Mouse (Mus musculus) MEL (cell line): ENCODE data around the gene Hpse2. TPM values are rescaled to one million over a fixed set of nuclear protein-coding genes. Genes with fewer than 3 reads are reported as not detected.

Source experiments
- DNase-seq: peaks from one replicate; pipeline ENCODE4 v3.0.0; 2011; ENCODE audit warnings: low read depth, low spot score
- H3K27ac ChIP-seq: 2 replicates; pipeline ENCODE4 v1.5.1; 2012; ENCODE audit warnings: low read depth, mild to moderate bottlenecking, control low read depth, low read length, moderate library complexity; ENCODE audit not compliant: control insufficient read depth
- H3K27me3 ChIP-seq, 2 experiments: fragments of 150-350 bp in 1 of 2; sonication (generic) in 1 of 2; 2 replicates each; pipeline ENCODE4 v1.6.1; 2012; ENCODE audit warnings: low read length in 2 of 2, mild to moderate bottlenecking in 2 of 2, improper control_type of control experiment in 1 of 2, moderate library complexity in 1 of 2; ENCODE audit not compliant: insufficient read depth in 2 of 2, control insufficient read depth in 1 of 2
- H3K36me3 ChIP-seq, 2 experiments: 2 replicates each; pipeline ENCODE4 v1.6.1; 2012 to 2014; ENCODE audit warnings: low read length in 2 of 2, improper control_type of control experiment in 1 of 2, inconsistent platforms in 1 of 2, mild to moderate bottlenecking in 1 of 2; ENCODE audit not compliant: insufficient read depth in 2 of 2, control insufficient read depth in 1 of 2
- H3K4me1 ChIP-seq, 2 experiments: fragments of 150-350 bp in 1 of 2; sonication (generic) in 1 of 2; 2 replicates each; pipeline ENCODE4 v1.6.1; 2012; ENCODE audit warnings: low read length in 2 of 2, improper control_type of control experiment in 1 of 2, mild to moderate bottlenecking in 1 of 2; ENCODE audit not compliant: insufficient read depth in 2 of 2, control insufficient read depth in 1 of 2
- H3K4me3 ChIP-seq, 2 experiments: fragments of 150-350 bp in 1 of 2; sonication (generic) in 1 of 2; 2 replicates each; pipeline ENCODE4 v1.5.1; 2012; ENCODE audit warnings: low read depth in 2 of 2, low read length in 2 of 2, mild to moderate bottlenecking in 2 of 2, moderate library complexity in 2 of 2, control low read depth in 1 of 2, improper control_type of control experiment in 1 of 2; ENCODE audit not compliant: control insufficient read depth in 1 of 2, insufficient read depth in 1 of 2
- H3K79me2 ChIP-seq: 2 replicates; pipeline ENCODE4 v1.6.1; 2012; ENCODE audit warnings: mild to moderate bottlenecking, low read length, moderate library complexity; ENCODE audit not compliant: control insufficient read depth, poor library complexity, insufficient read depth
- H3K9ac ChIP-seq: 2 replicates; pipeline ENCODE4 v1.6.1; 2012; ENCODE audit warnings: low read depth, mild to moderate bottlenecking, control low read depth, low read length, moderate library complexity; ENCODE audit not compliant: control insufficient read depth, poor library complexity, severe bottlenecking
- H3K9me3 ChIP-seq: fragments of 150-350 bp; sonication (generic); replicated peaks from 2 replicates; pipeline ENCODE4 v1.6.1; 2012; ENCODE audit warnings: mild to moderate bottlenecking, low read length, improper control_type of control experiment, moderate library complexity; ENCODE audit not compliant: insufficient read depth
- CHD1 ChIP-seq: IDR thresholded peaks from 2 replicates; pipeline ENCODE4 v1.6.1; 2012; ENCODE audit warnings: low read depth, mild to moderate bottlenecking, inconsistent platforms, low read length, improper control_type of control experiment
- CTCF ChIP-seq, 3 experiments: IDR thresholded peaks in 2 of 3; conservative IDR thresholded peaks in 1 of 3; 2 replicates each; pipeline ENCODE4 v1.5.1; 2011 to 2012; ENCODE audit warnings: low read length in 3 of 3, low read depth in 2 of 3, mild to moderate bottlenecking in 2 of 3, improper control_type of control experiment in 1 of 3, inconsistent platforms in 1 of 3, mixed read lengths in 1 of 3, moderate library complexity in 1 of 3; ENCODE audit not compliant: control insufficient read depth in 1 of 3, insufficient read depth in 1 of 3, poor library complexity in 1 of 3, severe bottlenecking in 1 of 3
- GATA1 ChIP-seq: IDR thresholded peaks from 2 replicates; pipeline ENCODE4 v1.6.1; 2011; ENCODE audit warnings: low read depth, low read length, improper control_type of control experiment
- HCFC1 ChIP-seq: IDR thresholded peaks from 2 replicates; pipeline ENCODE4 v1.6.1; 2012; ENCODE audit warnings: low read depth, mild to moderate bottlenecking, inconsistent platforms, low read length, improper control_type of control experiment, moderate library complexity
- KAT2A ChIP-seq: conservative IDR thresholded peaks from 2 replicates; pipeline ENCODE4 v1.6.1; 2012; ENCODE audit warnings: low read depth, low read length, improper control_type of control experiment, inconsistent platforms
- MAFK ChIP-seq: IDR thresholded peaks from 2 replicates; pipeline ENCODE4 v1.6.1; 2011; ENCODE audit warnings: low read depth, mild to moderate bottlenecking, low read length, improper control_type of control experiment, borderline replicate concordance
- MAX ChIP-seq: IDR thresholded peaks from 2 replicates; pipeline ENCODE4 v1.6.1; 2011; ENCODE audit warnings: low read length, improper control_type of control experiment
- MEF2A ChIP-seq: IDR thresholded peaks from 2 replicates; pipeline ENCODE4 v1.6.1; 2014; ENCODE audit warnings: low read depth, mild to moderate bottlenecking, inconsistent platforms, low read length, improper control_type of control experiment; ENCODE audit not compliant: poor library complexity, insufficient replicate concordance, severe bottlenecking; ENCODE audit errors: extremely low read depth
- MXI1 ChIP-seq: IDR thresholded peaks from 2 replicates; pipeline ENCODE4 v1.6.1; 2011; ENCODE audit warnings: mild to moderate bottlenecking, low read depth, low read length, improper control_type of control experiment
- MYB ChIP-seq: IDR thresholded peaks from 2 replicates; pipeline ENCODE4 v1.6.1; 2011; ENCODE audit warnings: mild to moderate bottlenecking, low read depth, low read length, improper control_type of control experiment
- NELFE ChIP-seq: IDR thresholded peaks from 2 replicates; pipeline ENCODE4 v1.6.1; 2011; ENCODE audit warnings: low read depth, low read length, improper control_type of control experiment
- NRF1 ChIP-seq: IDR thresholded peaks from 2 replicates; pipeline ENCODE4 v1.6.1; 2014; ENCODE audit warnings: low read depth, mild to moderate bottlenecking, inconsistent platforms, low read length, improper control_type of control experiment, moderate library complexity; ENCODE audit not compliant: poor library complexity, insufficient read depth, severe bottlenecking
- POLR2A ChIP-seq, 2 experiments: IDR thresholded peaks; 2 replicates each; pipeline ENCODE4 v1.6.1; 2011 to 2012; ENCODE audit warnings: low read length in 2 of 2, mild to moderate bottlenecking in 2 of 2, control low read depth in 1 of 2, improper control_type of control experiment in 1 of 2, low read depth in 1 of 2, moderate library complexity in 1 of 2; ENCODE audit not compliant: control insufficient read depth in 1 of 2, insufficient read depth in 1 of 2, poor library complexity in 1 of 2
- POLR2AphosphoS2 ChIP-seq: IDR thresholded peaks from 2 replicates; pipeline ENCODE4 v1.6.1; 2011; ENCODE audit warnings: low read length, improper control_type of control experiment
- POLR2AphosphoS5 ChIP-seq: IDR thresholded peaks from 2 replicates; pipeline ENCODE4 v1.6.1; 2012; ENCODE audit warnings: low read depth, borderline replicate concordance, mild to moderate bottlenecking, inconsistent platforms, low read length, moderate library complexity, mixed read lengths
- RCOR1 ChIP-seq: IDR thresholded peaks from 2 replicates; pipeline ENCODE4 v1.6.1; 2012; ENCODE audit warnings: low read depth, mild to moderate bottlenecking, inconsistent platforms, low read length, improper control_type of control experiment
- SIN3A ChIP-seq: IDR thresholded peaks from 2 replicates; pipeline ENCODE4 v1.6.1; 2012; ENCODE audit warnings: low read length, improper control_type of control experiment, inconsistent platforms
- TAL1 ChIP-seq: IDR thresholded peaks from 2 replicates; pipeline ENCODE4 v1.6.1; 2012; ENCODE audit warnings: mild to moderate bottlenecking, inconsistent platforms, low read length, moderate library complexity, mixed read lengths
- TBP ChIP-seq: IDR thresholded peaks from 2 replicates; pipeline ENCODE4 v1.8.0; 2011; ENCODE audit warnings: low read depth, low read length, improper control_type of control experiment
- TCF12 ChIP-seq: IDR thresholded peaks from 2 replicates; pipeline ENCODE4 v1.6.1; 2014; ENCODE audit warnings: low read depth, mild to moderate bottlenecking, inconsistent platforms, low read length, improper control_type of control experiment, moderate library complexity
- UBTF ChIP-seq: IDR thresholded peaks from 2 replicates; pipeline ENCODE4 v1.6.1; 2012; ENCODE audit warnings: low read depth, mild to moderate bottlenecking, inconsistent platforms, low read length, improper control_type of control experiment, moderate library complexity, borderline replicate concordance; ENCODE audit not compliant: insufficient read depth
- USF2 ChIP-seq, 2 experiments: IDR thresholded peaks; 2 replicates each; pipeline ENCODE4 v1.6.1; 2011 to 2012; ENCODE audit warnings: improper control_type of control experiment in 2 of 2, low read length in 2 of 2, borderline replicate concordance in 1 of 2, inconsistent platforms in 1 of 2, low read depth in 1 of 2, mild to moderate bottlenecking in 1 of 2; ENCODE audit not compliant: insufficient read depth in 1 of 2
- ZC3H11A ChIP-seq: IDR thresholded peaks from 2 replicates; pipeline ENCODE4 v1.6.1; 2012; ENCODE audit warnings: low read depth, mild to moderate bottlenecking, inconsistent platforms, low read length, improper control_type of control experiment
- ZKSCAN1 ChIP-seq: IDR thresholded peaks from 2 replicates; pipeline ENCODE4 v1.6.1; 2012; ENCODE audit warnings: low read depth, mild to moderate bottlenecking, inconsistent platforms, low read length, improper control_type of control experiment, moderate library complexity
- ZNF384 ChIP-seq: IDR thresholded peaks from 2 replicates; pipeline ENCODE4 v1.6.1; 2012; ENCODE audit warnings: low read depth, mild to moderate bottlenecking, inconsistent platforms, low read length, improper control_type of control experiment
- polyA plus RNA-seq, 2 experiments: library from polyadenylated mRNA; stranded (reverse) in 1 of 2; unstranded in 1 of 2; fragments of >175 nt in 1 of 2; fragments of >200 nt in 1 of 2; gene quantifications; 2 replicates each; pipeline versions ENCODE4 v1.2.1 to v1.2.4; 2012; ENCODE audit warnings: low replicate concordance in 2 of 2, low read depth in 1 of 2; ENCODE audit not compliant: insufficient read length in 2 of 2, insufficient read depth in 1 of 2, missing spikeins in 1 of 2
- total RNA-seq: library from RNA; depleted of rRNA; stranded (reverse); fragments of 300-350 nt; gene quantifications from 2 replicates; pipeline ENCODE4 v1.2.3, GENCODE M21; 2012

Gene Hpse2
- total and polyA plus RNA-seq, 3 experiments, result not detected

GRCm38 (mm10) chr19:42743261-42743660, 644.9 kb downstream of the Hpse2 start:
- no peaks in the 10 kb centered on the region for H3K27me3 ChIP-seq
- H3K4me1 ChIP-seq, result peaks cover 20 to 54% of the 10 kb centered on the region in 2 experiments
- no peak overlapping the region for H3K27ac ChIP-seq
- no peak overlapping the region for H3K4me3 ChIP-seq
- DNase-seq, result no peak
- no peak for TF ChIP-seq MEF2A
- TF ChIP-seq POLR2A (IDR thresholded peaks at IDR 0.05; ENCODE audit: control insufficient read depth in 1 of 2, insufficient read depth in 1 of 2, low read depth in 1 of 2, low read length in 2 of 2, poor library complexity in 1 of 2), result no peak
- TF ChIP-seq ZKSCAN1, result no peak
- no peak for TF ChIP-seq KAT2A
- TF ChIP-seq GATA1, result no peak
- no peak for TF ChIP-seq MYB
- TF ChIP-seq CTCF (IDR thresholded peaks at IDR 0.05 in 2 of 3, conservative IDR thresholded peaks at IDR 0.05 in 1 of 3; ENCODE audit: control insufficient read depth in 1 of 3, insufficient read depth in 1 of 3, low read depth in 2 of 3, low read length in 3 of 3, poor library complexity in 1 of 3, severe bottlenecking in 1 of 3), result no peak
- TF ChIP-seq SIN3A, result no peak
- no peak for TF ChIP-seq TBP
- no peak for TF ChIP-seq CHD1
- TF ChIP-seq NELFE, result no peak
- TF ChIP-seq HCFC1, result no peak
- TF ChIP-seq TAL1, result no peak
- H3K36me3 ChIP-seq, result peaks cover 0 to 35% of the 10 kb centered on the region in 2 experiments; a peak in 2 of 4 replicates
- H3K9ac ChIP-seq, result no peak overlapping the region
- no peaks in the 10 kb centered on the region for H3K79me2 ChIP-seq
- no peaks in the 10 kb centered on the region for H3K9me3 ChIP-seq

DNA sequence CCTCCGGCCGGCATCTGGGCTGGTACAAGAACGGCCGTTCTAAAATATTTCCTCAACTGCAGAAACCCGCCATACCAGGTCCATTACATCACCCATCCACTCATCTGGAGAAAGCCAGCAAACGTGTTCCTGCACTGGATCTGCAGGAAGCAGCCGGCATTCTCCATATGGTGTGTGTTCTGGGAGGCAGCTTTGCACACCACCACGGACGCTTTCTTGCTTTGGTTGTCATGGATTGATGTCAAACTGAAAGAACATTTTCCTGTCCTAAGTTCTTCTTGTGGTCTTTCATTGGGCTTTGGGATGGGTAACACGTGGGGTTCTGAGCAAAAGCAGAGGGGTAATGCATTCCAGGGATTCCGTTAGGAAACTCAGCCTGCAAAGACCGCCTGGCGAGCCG, 646.3 kb downstream of the Hpse2 start:
- Histone ChIP-seq H3K27ac (no peak overlapping the region), H3K9ac (no peak overlapping the region), H3K4me3 (no peak overlapping the region), H3K79me2 (no peaks in the 10 kb centered on the region), H3K27me3 (no peaks in the 10 kb centered on the region), H3K4me1 (peaks cover 25 to 61% of the 10 kb centered on the region in 2 experiments), H3K9me3 (no peaks in the 10 kb centered on the region), H3K36me3 (peaks cover 0 to 45% of the 10 kb centered on the region in 2 experiments; a peak in 2 of 4 replicates)
- TF ChIP-seq ZKSCAN1 (no peak), NRF1 (no peak), POLR2AphosphoS2 (no peak), ZNF384 (no peak), UBTF (no peak), POLR2A (IDR thresholded peaks at IDR 0.05; ENCODE audit: control insufficient read depth in 1 of 2, insufficient read depth in 1 of 2, low read depth in 1 of 2, low read length in 2 of 2, poor library complexity in 1 of 2) (no peak), USF2 (IDR thresholded peaks at IDR 0.05; ENCODE audit: borderline replicate concordance in 1 of 2, insufficient read depth in 1 of 2, low read depth in 1 of 2, low read length in 2 of 2) (no peak), TAL1 (no peak), TCF12 (no peak), ZC3H11A (no peak), POLR2AphosphoS5 (no peak), MAFK (no peak), RCOR1 (no peak), MAX (no peak), GATA1 (no peak), MXI1 (no peak)
- no peak for DNase-seq
